Mouse (Mus musculus): ENCODE results near the gene Mthfr. TPM values are rescaled to one million over a fixed set of nuclear protein-coding genes. Genes with fewer than 3 reads are reported as not detected.

Mthfr gene
- polyA plus RNA-seq, 1 experiment: 36.3 TPM

- H3K4me1 ChIP-seq (ENCODE audit: control insufficient read depth, insufficient read depth, low read length): peaks cover 10% of the 10 kb centered on the region
- no peaks in the 10 kb centered on the region for H3K27me3 ChIP-seq (replicated peaks; ENCODE audit: control insufficient read depth, insufficient read depth, low read length)
- 0 out of 2 replicates have a peak, but pooled peaks cover 2% of the 10 kb centered on the region for H3K36me3 ChIP-seq (ENCODE audit: control insufficient read depth, insufficient read depth, low read length)
- peak; percentile 64 for DNase-seq
- no peak overlapping the region for H3K4me3 ChIP-seq (ENCODE audit: insufficient read depth, low read depth, low read length)
- peak overlapping the region; percentile 58 for H3K27ac ChIP-seq (ENCODE audit: insufficient read depth, low read depth, low read length)
- 51% methylated on average over 7 of the region's 7 CpGs for WGBS
- TF ChIP-seq CTCF (conservative IDR thresholded peaks at IDR 0.05; ENCODE audit: insufficient read depth, insufficient read length, low read depth, low read length) (no peak), POLR2A (IDR thresholded peaks at IDR 0.05; ENCODE audit: low read depth, low read length) (no peak)
These were observed 17.4 kb downstream of the Mthfr start for GRCm38 (mm10) chr4:148056246-148056645.

DNA sequence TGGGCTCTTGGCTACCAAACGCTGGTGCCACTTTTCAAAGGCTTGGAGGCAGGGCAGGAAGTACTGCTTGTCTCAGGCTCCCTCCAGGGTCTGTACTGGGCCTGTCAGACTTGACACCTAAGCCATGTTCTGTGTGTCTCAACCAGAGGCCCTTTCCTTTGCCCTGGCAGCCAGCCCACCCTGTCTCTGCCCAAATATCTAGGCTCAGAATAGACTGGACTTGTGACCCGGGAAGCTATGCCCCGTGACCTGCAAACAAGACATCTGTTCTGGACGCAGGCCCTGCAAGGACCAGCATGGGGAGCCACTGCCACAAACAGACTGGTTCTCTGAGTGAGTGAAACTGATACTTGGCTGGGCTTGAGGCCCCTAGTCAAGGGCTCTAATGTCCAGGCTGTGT is 17.9 kb downstream of the Mthfr start:
- peak overlapping the region; percentile 58 for H3K27ac ChIP-seq (ENCODE audit: insufficient read depth, low read depth, low read length)

DNA sequence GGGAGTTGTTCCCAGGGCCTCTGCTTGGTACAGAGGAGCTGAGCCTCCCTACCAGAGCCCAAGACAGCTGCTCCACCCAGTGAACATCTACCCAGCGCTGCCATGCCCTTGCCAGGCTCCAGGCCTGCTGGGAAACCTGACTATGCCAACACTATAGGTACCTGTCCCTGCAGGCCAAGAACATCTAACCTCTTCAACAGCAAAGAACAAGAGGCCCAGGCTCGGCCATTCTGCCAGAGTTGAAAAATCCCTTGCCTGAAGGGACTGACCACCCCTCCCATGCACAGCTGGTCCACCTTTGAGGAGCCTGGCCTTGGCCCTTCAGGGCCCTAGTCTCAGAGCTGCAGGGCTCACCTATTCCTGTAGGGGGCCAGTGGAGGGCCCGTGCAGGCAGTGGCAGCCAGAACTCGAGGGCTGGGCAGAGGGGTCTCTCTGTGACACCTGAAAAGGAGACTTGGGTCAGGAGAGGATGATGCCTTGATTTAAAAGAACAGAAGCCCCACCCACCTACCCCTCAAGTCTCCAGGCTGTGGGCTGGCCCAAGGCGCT is 18.9 kb downstream of the Mthfr start:
- 74% methylated on average over 5 of the region's 5 CpGs for WGBS
- Histone ChIP-seq H3K27me3 (replicated peaks; ENCODE audit: control insufficient read depth, insufficient read depth, low read length) (no peaks in the 10 kb centered on the region), H3K4me1 (ENCODE audit: control insufficient read depth, insufficient read depth, low read length) (peaks cover 10% of the 10 kb centered on the region), H3K27ac (ENCODE audit: insufficient read depth, low read depth, low read length) (no peak overlapping the region), H3K36me3 (ENCODE audit: control insufficient read depth, insufficient read depth, low read length) (0 out of 2 replicates have a peak, but pooled peaks cover 2% of the 10 kb centered on the region), H3K4me3 (ENCODE audit: insufficient read depth, low read depth, low read length) (no peak overlapping the region)
- DNase-seq: no peak
- TF ChIP-seq CTCF (conservative IDR thresholded peaks at IDR 0.05; ENCODE audit: insufficient read depth, insufficient read length, low read depth, low read length) (no peak), POLR2A (IDR thresholded peaks at IDR 0.05; ENCODE audit: low read depth, low read length) (no peak)

More for the DNA sequence above, 17.9 kb downstream of the Mthfr start:
- H3K4me3 ChIP-seq (ENCODE audit: insufficient read depth, low read depth, low read length): no peak overlapping the region
- no peak for TF ChIP-seq CTCF (conservative IDR thresholded peaks at IDR 0.05; ENCODE audit: insufficient read depth, insufficient read length, low read depth, low read length)
- TF ChIP-seq POLR2A (IDR thresholded peaks at IDR 0.05; ENCODE audit: low read depth, low read length): no peak
- DNase-seq: peak; percentile 92
- no peaks in the 10 kb centered on the region for H3K27me3 ChIP-seq (replicated peaks; ENCODE audit: control insufficient read depth, insufficient read depth, low read length)
- H3K36me3 ChIP-seq (ENCODE audit: control insufficient read depth, insufficient read depth, low read length): 0 out of 2 replicates have a peak, but pooled peaks cover 2% of the 10 kb centered on the region
- 35% methylated on average over 4 of the region's 4 CpGs for WGBS
- H3K4me1 ChIP-seq (ENCODE audit: control insufficient read depth, insufficient read depth, low read length): peaks cover 10% of the 10 kb centered on the region

- TF ChIP-seq CTCF (conservative IDR thresholded peaks at IDR 0.05; ENCODE audit: insufficient read depth, insufficient read length, low read depth, low read length) (no peak), POLR2A (IDR thresholded peaks at IDR 0.05; ENCODE audit: low read depth, low read length) (no peak)
- 91% methylated on average over 9 of the region's 9 CpGs for WGBS
- H3K36me3 ChIP-seq (ENCODE audit: control insufficient read depth, insufficient read depth, low read length): 0 out of 2 replicates have a peak, but pooled peaks cover 2% of the 10 kb centered on the region
These were observed 19.4 kb downstream of the Mthfr start for GRCm38 (mm10) chr4:148058218-148058819.

GRCm38 (mm10) chr4:148058993-148059392 is 20.1 kb downstream of the Mthfr start:
- 90% methylated on average over 6 of the region's 6 CpGs for WGBS
- TF ChIP-seq POLR2A (IDR thresholded peaks at IDR 0.05; ENCODE audit: low read depth, low read length) (no peak), CTCF (conservative IDR thresholded peaks at IDR 0.05; ENCODE audit: insufficient read depth, insufficient read length, low read depth, low read length) (no peak)
- Histone ChIP-seq H3K4me3 (ENCODE audit: insufficient read depth, low read depth, low read length) (no peak overlapping the region), H3K27me3 (replicated peaks; ENCODE audit: control insufficient read depth, insufficient read depth, low read length) (no peaks in the 10 kb centered on the region), H3K27ac (ENCODE audit: insufficient read depth, low read depth, low read length) (no peak overlapping the region), H3K4me1 (ENCODE audit: control insufficient read depth, insufficient read depth, low read length) (peaks cover 10% of the 10 kb centered on the region), H3K36me3 (ENCODE audit: control insufficient read depth, insufficient read depth, low read length) (0 out of 2 replicates have a peak, but pooled peaks cover 2% of the 10 kb centered on the region)
- DNase-seq: no peak

More at GRCm38 (mm10) chr4:148058218-148058819, 19.4 kb downstream of the Mthfr start:
- no peak overlapping the region for H3K4me3 ChIP-seq (ENCODE audit: insufficient read depth, low read depth, low read length)
- no peak for DNase-seq
- peaks cover 10% of the 10 kb centered on the region for H3K4me1 ChIP-seq (ENCODE audit: control insufficient read depth, insufficient read depth, low read length)
- no peaks in the 10 kb centered on the region for H3K27me3 ChIP-seq (replicated peaks; ENCODE audit: control insufficient read depth, insufficient read depth, low read length)
- no peak overlapping the region for H3K27ac ChIP-seq (ENCODE audit: insufficient read depth, low read depth, low read length)

DNA sequence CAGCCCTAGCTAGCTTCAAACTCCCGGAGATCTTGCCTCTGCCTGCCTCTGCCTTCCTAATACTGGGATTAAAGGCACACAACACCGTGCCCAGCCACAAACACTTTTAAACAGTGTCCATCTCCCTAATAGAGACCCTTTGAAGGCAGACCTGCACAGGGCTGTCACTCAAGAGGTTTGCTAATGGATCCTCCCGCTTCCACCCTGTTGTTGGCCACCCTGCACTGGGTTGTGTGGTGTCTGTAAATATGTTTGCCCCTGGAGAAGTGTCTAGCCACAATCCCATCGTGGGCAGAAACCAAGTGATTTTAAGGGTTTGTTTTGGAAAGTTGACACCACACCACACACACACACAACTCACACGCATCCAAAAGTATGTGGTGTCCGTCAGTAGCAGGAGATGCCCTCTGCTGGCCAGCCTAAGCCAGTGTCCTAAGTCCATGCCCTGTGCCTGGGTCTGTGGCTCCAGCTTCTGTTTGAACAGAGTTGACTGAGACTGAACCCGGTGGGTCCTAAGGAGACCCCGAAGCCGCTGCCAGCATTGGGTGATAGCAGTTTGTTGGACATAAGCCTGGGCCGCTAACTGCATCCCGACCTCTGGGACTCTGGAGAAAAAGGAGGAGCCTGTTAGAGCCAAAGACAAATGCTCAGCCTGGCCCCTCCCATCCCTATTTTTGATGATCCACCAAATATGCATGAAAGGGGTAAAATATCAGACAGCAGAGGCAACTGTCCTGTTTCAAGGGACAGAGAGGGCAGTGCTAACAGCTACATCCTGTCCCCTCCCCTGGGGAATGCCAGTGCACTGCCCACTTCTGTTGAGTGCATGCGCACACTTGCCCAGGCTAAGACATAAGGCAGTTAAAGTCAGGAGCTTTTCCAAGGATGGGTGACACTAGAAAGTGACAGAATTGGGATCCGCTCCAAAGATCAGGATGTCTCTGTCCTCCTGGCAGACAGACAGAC is 21.5 kb downstream of the Mthfr start:
- Histone ChIP-seq H3K36me3 (ENCODE audit: control insufficient read depth, insufficient read depth, low read length) (0 out of 2 replicates have a peak, but pooled peaks cover 2% of the 10 kb centered on the region), H3K27ac (ENCODE audit: insufficient read depth, low read depth, low read length) (no peak overlapping the region), H3K27me3 (replicated peaks; ENCODE audit: control insufficient read depth, insufficient read depth, low read length) (no peaks in the 10 kb centered on the region), H3K4me1 (ENCODE audit: control insufficient read depth, insufficient read depth, low read length) (peaks cover 10% of the 10 kb centered on the region), H3K4me3 (ENCODE audit: insufficient read depth, low read depth, low read length) (no peak overlapping the region)
- WGBS: 40% methylated on average over 13 of the region's 13 CpGs
- TF ChIP-seq CTCF (conservative IDR thresholded peaks at IDR 0.05; ENCODE audit: insufficient read depth, insufficient read length, low read depth, low read length): peak; percentile 88
- no peak for TF ChIP-seq POLR2A (IDR thresholded peaks at IDR 0.05; ENCODE audit: low read depth, low read length)
- peak; percentile 61 for DNase-seq
